Mouse (Mus musculus) fat pad, adult 2 months (tissue): Measurements from ENCODE around the gene Sorcs2.

Source experiments
- DNase-seq: peaks from one replicate; pipeline ENCODE4 v3.0.0-alpha.2; 2011; ENCODE audit warnings: low read depth, low spot score; ENCODE audit errors: extremely low read depth

Sorcs2 gene

GRCm38 (mm10) chr5:36360343-36360742 lies 37.6 kb downstream of the Sorcs2 start:
- no peak for DNase-seq

- no peak for DNase-seq
These were observed 38.2 kb downstream of the Sorcs2 start for GRCm38 (mm10) chr5:36359535-36360243.

GRCm38 (mm10) chr5:36358161-36358560 lies 39.8 kb downstream of the Sorcs2 start:
- DNase-seq, result no peak

GRCm38 (mm10) chr5:36356659-36357058 lies 41.3 kb downstream of the Sorcs2 start:
- peak; percentile 45 for DNase-seq

- no peak for DNase-seq
These were observed 42.3 kb downstream of the Sorcs2 start for GRCm38 (mm10) chr5:36355683-36356082.

- DNase-seq, result no peak
These were observed 44.3 kb downstream of the Sorcs2 start for GRCm38 (mm10) chr5:36353679-36354078.

GRCm38 (mm10) chr5:36353194-36353593 lies 44.7 kb downstream of the Sorcs2 start:
- no peak for DNase-seq

- DNase-seq, result no peak
These were observed 51.2 kb downstream of the Sorcs2 start for GRCm38 (mm10) chr5:36346698-36347097.

- DNase-seq, result no peak
These were observed 58.7 kb downstream of the Sorcs2 start for GRCm38 (mm10) chr5:36339283-36339682.

- no peak for DNase-seq
These were observed 61.7 kb downstream of the Sorcs2 start for GRCm38 (mm10) chr5:36336252-36336651.

- DNase-seq, result no peak
These were observed 62.3 kb downstream of the Sorcs2 start for GRCm38 (mm10) chr5:36335661-36336060.

GRCm38 (mm10) chr5:36334227-36334626 lies 63.7 kb downstream of the Sorcs2 start:
- no peak for DNase-seq

- DNase-seq, result no peak
These were observed 67.3 kb downstream of the Sorcs2 start for GRCm38 (mm10) chr5:36330472-36331155.

- no peak for DNase-seq
These were observed 71.6 kb downstream of the Sorcs2 start for GRCm38 (mm10) chr5:36326057-36327010.

GRCm38 (mm10) chr5:36324140-36324572 lies 73.8 kb downstream of the Sorcs2 start:
- DNase-seq, result no peak

- DNase-seq, result no peak
These were observed 74.4 kb downstream of the Sorcs2 start for GRCm38 (mm10) chr5:36323526-36323925.

- no peak for DNase-seq
These were observed 76.4 kb downstream of the Sorcs2 start for GRCm38 (mm10) chr5:36321581-36321980.

- DNase-seq, result no peak
These were observed 77.3 kb downstream of the Sorcs2 start for GRCm38 (mm10) chr5:36320667-36321066.

- no peak for DNase-seq
These were observed 80.1 kb downstream of the Sorcs2 start for GRCm38 (mm10) chr5:36317641-36318368.

- DNase-seq, result peak; percentile 37
These were observed 82.8 kb downstream of the Sorcs2 start for GRCm38 (mm10) chr5:36315106-36315505.
